Mouse (Mus musculus): ENCODE results near the gene Snx22.

Gene Snx22

GRCm38 (mm10) chr9:66069583-66069982, at the start of gene Snx22:
TSS of gene Snx22 (minus strand) at chr9:66069719.
- peak; percentile 97 to 99 for DNase-seq (ENCODE audit: low spot score in 2 of 2)

GRCm38 (mm10) chr9:66116890-66117289, 47.4 kb upstream of the Snx22 start:
- no peak for DNase-seq (ENCODE audit: low spot score in 2 of 2)

GRCm38 (mm10) chr9:66114341-66114740, 44.8 kb upstream of the Snx22 start:
- DNase-seq (ENCODE audit: low spot score in 2 of 2) = no peak

GRCm38 (mm10) chr9:66110611-66111379, 41.3 kb upstream of the Snx22 start:
- no peak for DNase-seq (ENCODE audit: low spot score in 2 of 2)

GRCm38 (mm10) chr9:66110126-66110525, 40.6 kb upstream of the Snx22 start:
- DNase-seq (ENCODE audit: low spot score in 2 of 2) = no peak

- DNase-seq (ENCODE audit: low spot score in 2 of 2) = no peak
These were observed 40.1 kb upstream of the Snx22 start for GRCm38 (mm10) chr9:66109574-66109973.

GRCm38 (mm10) chr9:66105168-66105567, 35.6 kb upstream of the Snx22 start:
- DNase-seq (ENCODE audit: low spot score in 2 of 2) = no peak

GRCm38 (mm10) chr9:66104601-66105000, 35.1 kb upstream of the Snx22 start:
- DNase-seq (ENCODE audit: low spot score in 2 of 2) = no peak

GRCm38 (mm10) chr9:66102668-66103067, 33.1 kb upstream of the Snx22 start:
- DNase-seq (ENCODE audit: low spot score in 2 of 2) = no peak

- no peak for DNase-seq (ENCODE audit: low spot score in 2 of 2)
These were observed 32.1 kb upstream of the Snx22 start for GRCm38 (mm10) chr9:66101577-66101976.

- no peak for DNase-seq (ENCODE audit: low spot score in 2 of 2)
These were observed 23.1 kb upstream of the Snx22 start for GRCm38 (mm10) chr9:66092664-66093063.

- no peak for DNase-seq (ENCODE audit: low spot score in 2 of 2)
These were observed 22.1 kb upstream of the Snx22 start for GRCm38 (mm10) chr9:66091327-66092231.

GRCm38 (mm10) chr9:66090593-66091244, 21.2 kb upstream of the Snx22 start:
- DNase-seq (ENCODE audit: low spot score in 2 of 2) = no peak

- peak; percentile 64 to 86 for DNase-seq (ENCODE audit: low spot score in 2 of 2)
These were observed 18.9 kb upstream of the Snx22 start for GRCm38 (mm10) chr9:66088411-66088810.

- no peak for DNase-seq (ENCODE audit: low spot score in 2 of 2)
These were observed 17.5 kb upstream of the Snx22 start for GRCm38 (mm10) chr9:66087062-66087461.

GRCm38 (mm10) chr9:66084171-66084570, 14.7 kb upstream of the Snx22 start:
- DNase-seq (ENCODE audit: low spot score in 2 of 2) = no peak

- DNase-seq (ENCODE audit: low spot score in 2 of 2) = no peak
These were observed 12.5 kb upstream of the Snx22 start for GRCm38 (mm10) chr9:66081999-66082398.

GRCm38 (mm10) chr9:66080804-66081459, 11.4 kb upstream of the Snx22 start:
- no peak for DNase-seq (ENCODE audit: low spot score in 2 of 2)

GRCm38 (mm10) chr9:66078493-66078892, 9.0 kb upstream of the Snx22 start:
- DNase-seq (ENCODE audit: low spot score in 2 of 2) = no peak

GRCm38 (mm10) chr9:66078072-66078471, 8.6 kb upstream of the Snx22 start:
- DNase-seq (ENCODE audit: low spot score in 2 of 2) = no peak

GRCm38 (mm10) chr9:66072754-66073153, 3.2 kb upstream of the Snx22 start:
- no peak for DNase-seq (ENCODE audit: low spot score in 2 of 2)

GRCm38 (mm10) chr9:66070151-66070550, 632 bp upstream of the Snx22 start:
- DNase-seq (ENCODE audit: low spot score in 2 of 2) = no peak

All from spleen, postnatal 4 days (tissue).